Mouse (Mus musculus) lung, postnatal 25 days (tissue): Measurements from ENCODE around the gene Nphs2.
"Not testable (repeated sequence)": the region's sequence is repeated elsewhere in the genome, so short reads cannot be mapped to it uniquely, and the experiment has no call there.

Experiments used
- DNase-seq: peaks from one replicate; pipeline ENCODE4 v3.0.0; 2022; ENCODE audit warnings: low spot score

The Nphs2 gene

GRCm38 (mm10) chr1:156310630-156311029 is at the start of gene Nphs2:
Gene Nphs2 (plus strand): TSS chr1:156310727.
- DNase-seq: no peak

- DNase-seq: peak; percentile 47
Observed at GRCm38 (mm10) chr1:156263352-156263751, 47.2 kb upstream of the Nphs2 start.

- no peak for DNase-seq
Observed at GRCm38 (mm10) chr1:156263946-156264345, 46.6 kb upstream of the Nphs2 start.

- not testable (repeated sequence) for DNase-seq
Observed at GRCm38 (mm10) chr1:156268546-156268945, 42.0 kb upstream of the Nphs2 start.

- no peak for DNase-seq
Observed at GRCm38 (mm10) chr1:156270471-156270870, 40.1 kb upstream of the Nphs2 start.

GRCm38 (mm10) chr1:156271654-156272053 is 38.9 kb upstream of the Nphs2 start:
- DNase-seq: no peak

- no peak for DNase-seq
Observed at GRCm38 (mm10) chr1:156273647-156274046, 36.9 kb upstream of the Nphs2 start.

GRCm38 (mm10) chr1:156280131-156280530 is 30.4 kb upstream of the Nphs2 start:
- no peak for DNase-seq

GRCm38 (mm10) chr1:156284207-156284606 is 26.3 kb upstream of the Nphs2 start:
- DNase-seq: no peak

- DNase-seq: no peak
Observed at GRCm38 (mm10) chr1:156284851-156285540, 25.5 kb upstream of the Nphs2 start.

GRCm38 (mm10) chr1:156285541-156285896 is 25.0 kb upstream of the Nphs2 start:
- no peak for DNase-seq

- no peak for DNase-seq
Observed at GRCm38 (mm10) chr1:156288556-156289221, 21.8 kb upstream of the Nphs2 start.

- DNase-seq: not testable (repeated sequence)
Observed at GRCm38 (mm10) chr1:156289222-156289587, 21.3 kb upstream of the Nphs2 start.

- DNase-seq: no peak
Observed at GRCm38 (mm10) chr1:156290016-156290415, 20.5 kb upstream of the Nphs2 start.

GRCm38 (mm10) chr1:156302911-156303749 is 7.4 kb upstream of the Nphs2 start, which contains the start of gene Tdrd5:
Gene Tdrd5 (minus strand): TSS chr1:156303664.
- no peak for DNase-seq

- DNase-seq: no peak
Observed at GRCm38 (mm10) chr1:156308595-156308994, 1.9 kb upstream of the Nphs2 start.

- DNase-seq: no peak
Observed at GRCm38 (mm10) chr1:156323126-156323525, 12.6 kb downstream of the Nphs2 start.

GRCm38 (mm10) chr1:156340847-156341246 is 30.3 kb downstream of the Nphs2 start:
- no peak for DNase-seq

- no peak for DNase-seq
Observed at GRCm38 (mm10) chr1:156344433-156344832, 33.9 kb downstream of the Nphs2 start.

- DNase-seq: no peak
Observed at GRCm38 (mm10) chr1:156345633-156346032, 35.1 kb downstream of the Nphs2 start.

GRCm38 (mm10) chr1:156349031-156349430 is 38.5 kb downstream of the Nphs2 start:
- DNase-seq: no peak

- no peak for DNase-seq
Observed at GRCm38 (mm10) chr1:156350441-156350840, 39.9 kb downstream of the Nphs2 start.

- DNase-seq: no peak
Observed at GRCm38 (mm10) chr1:156352466-156352865, 41.9 kb downstream of the Nphs2 start.
